Mouse (Mus musculus) embryo, embryonic 9.5 days (tissue): Measurements from ENCODE around the gene Usp7.

Experiments used
- DNase-seq: peaks from one replicate; pipeline ENCODE4 v3.0.0-alpha.2; 2017; ENCODE audit errors: extremely low spot score

Usp7 gene

DNA sequence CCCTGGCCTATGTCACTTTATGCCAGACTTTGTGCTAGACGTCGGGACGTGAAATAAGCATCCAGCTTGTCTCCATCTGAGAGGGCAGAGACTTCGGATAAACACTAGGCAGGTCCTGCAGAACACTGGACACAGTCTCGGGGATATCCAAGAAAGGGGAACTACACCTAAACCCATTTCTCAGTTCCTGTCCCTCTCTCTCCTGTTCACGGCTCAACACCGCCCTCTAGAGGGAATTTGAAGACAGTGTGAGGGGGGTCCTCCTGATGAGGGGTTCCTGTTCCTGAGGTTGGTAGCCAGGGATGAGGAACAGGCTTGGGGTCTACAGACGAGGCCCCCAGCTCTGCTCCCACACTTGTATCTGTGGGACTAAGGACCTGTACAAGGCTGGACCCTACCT is 117.9 kb downstream of the Usp7 start:
- DNase-seq = peak; percentile 81

DNA sequence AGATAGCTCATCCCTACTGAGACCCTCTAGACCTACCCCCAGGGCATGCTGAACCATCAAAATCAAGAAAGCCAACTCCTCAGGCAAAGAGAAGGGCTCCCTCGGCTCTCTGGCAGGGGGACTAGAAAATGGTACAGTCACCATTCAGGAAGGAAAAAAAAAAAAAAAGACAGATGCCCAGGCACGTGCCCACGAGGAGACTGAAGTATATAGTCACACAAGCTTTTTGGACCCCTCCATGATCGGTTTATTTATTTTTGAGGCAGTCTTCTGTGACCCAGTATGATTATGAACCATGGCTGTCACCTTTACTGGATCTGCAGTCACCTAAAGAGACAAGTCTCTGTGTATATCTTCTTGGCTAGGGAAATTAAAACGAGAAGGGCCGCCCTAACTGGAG is 118.8 kb downstream of the Usp7 start:
- no peak for DNase-seq

DNA sequence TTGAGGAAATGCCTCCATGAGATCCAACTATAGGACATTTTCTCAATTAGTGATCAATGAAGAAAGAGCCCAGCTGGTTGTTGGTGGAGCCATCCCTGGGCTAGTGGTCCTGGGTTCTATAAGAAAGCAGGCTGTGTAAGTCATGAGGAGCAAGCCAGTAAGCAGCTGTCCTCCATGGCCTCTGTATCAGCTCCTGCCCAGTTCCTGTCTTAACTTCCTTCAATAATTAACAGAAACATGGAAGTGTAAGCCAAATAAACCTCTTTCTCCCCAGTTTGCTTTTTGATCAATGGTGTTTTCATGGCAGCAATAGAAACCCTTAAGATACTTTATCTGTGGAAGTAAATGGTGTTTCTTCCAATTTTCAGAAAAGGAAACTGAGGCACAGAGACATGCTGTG is 119.3 kb downstream of the Usp7 start:
- DNase-seq = no peak

DNA sequence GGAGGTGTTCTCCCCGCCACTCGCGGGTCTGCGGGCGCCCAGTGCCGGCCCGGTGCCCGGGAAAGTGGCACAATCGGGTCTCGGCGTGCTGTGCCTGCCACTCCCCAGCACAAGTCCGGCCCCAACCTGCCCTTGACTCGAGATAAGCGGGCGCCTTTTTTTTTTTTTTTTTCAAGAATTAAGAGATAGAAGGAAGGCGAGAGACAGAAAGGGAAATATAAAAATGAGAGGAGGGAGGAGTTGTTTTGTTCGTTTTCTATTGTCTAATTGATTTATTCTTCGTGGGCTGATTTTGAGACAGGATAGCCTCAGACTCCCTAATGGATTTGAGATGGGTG is 119.8 kb downstream of the Usp7 start:
- no peak for DNase-seq

DNA sequence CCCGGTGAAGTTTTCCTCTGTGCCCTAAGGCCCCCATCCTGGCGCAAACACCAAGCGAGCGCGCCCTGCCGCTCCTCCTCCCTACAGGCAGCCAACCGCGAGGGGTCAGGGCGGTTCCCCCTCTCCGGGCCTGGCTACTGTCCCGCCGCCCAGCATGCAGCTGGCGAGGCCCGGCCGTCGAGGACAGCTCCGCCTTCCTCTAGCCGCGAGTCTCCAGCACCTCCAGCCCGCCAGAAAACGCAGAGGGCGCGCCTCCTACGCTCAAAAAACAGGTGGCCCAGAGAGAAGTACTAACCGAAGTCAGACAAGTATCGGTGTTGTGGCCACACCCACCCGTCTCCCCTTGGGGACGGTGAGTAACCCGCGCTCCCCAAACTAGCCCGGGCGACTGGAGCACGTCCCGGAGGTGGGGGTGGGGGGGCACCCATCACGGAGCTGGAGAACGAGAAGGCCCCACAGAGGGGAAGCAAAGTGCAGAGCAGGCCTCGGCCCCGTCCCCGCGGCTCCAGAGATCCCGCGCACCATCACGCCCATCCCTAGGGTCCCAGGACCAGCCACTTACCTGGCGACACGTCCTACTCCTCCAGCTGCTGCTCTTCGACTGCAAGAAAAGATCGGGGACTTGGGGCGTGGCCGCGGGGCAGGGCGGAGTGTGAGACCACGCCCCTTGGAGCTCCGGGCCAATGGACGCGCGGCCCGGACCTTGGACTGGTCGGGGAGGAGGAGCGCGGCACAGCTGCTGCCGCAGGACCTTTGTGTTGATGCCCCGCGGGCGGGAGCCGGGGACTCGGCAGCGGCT is 120.4 kb downstream of the Usp7 start, which contains the start of gene Carhsp1:
TSS of gene Carhsp1 (minus strand) at position 605 of the 799 bp plus-strand sequence.
- peak; percentile 94 for DNase-seq

DNA sequence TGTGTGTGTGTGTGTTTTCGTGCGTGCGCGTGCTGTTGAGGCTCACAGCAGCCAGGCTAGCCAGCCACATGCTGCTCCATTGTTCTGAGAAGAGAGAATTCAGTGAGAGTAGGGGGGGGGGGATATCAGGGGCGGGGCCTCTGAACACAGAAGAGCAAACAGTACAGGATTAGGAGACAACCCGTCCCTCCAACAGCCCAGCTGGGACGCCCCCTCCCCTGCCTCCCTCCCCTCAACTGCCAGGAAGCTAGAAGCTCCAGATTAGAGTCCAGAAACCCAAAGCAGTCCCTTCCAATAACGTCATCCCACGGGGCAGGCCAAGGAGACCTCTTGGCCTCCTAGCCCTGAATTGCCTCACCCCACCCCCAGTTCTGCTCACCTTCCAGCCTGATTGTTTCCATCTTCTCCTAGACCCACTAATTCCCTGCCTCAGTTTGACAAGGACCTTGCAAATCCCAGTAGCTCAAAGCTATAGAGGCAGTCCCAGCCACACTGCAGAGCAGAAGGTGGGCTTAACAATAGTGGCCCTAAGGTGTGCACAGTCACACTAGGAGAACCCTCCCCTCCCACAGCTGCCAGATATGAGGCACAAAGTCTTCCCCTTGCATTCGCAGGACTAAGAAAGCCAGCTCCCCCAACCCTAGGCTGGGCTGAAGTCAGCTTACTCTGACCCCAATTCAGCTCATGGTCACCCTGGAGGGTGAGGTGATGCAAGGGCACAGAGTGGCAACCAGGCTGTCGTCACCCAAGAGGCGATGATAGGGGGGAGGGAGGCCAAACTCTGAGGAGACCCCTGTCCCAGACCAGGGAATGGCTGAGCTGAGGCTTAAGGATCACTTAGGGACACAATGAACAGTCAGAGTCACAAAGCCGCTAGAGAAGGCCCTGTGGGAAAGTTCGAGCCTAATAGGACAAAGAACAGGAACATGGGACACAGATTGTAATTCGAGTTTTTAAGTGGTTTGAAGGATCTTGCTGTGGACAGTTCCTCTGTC is 121.8 kb downstream of the Usp7 start:
- peak; percentile 66 for DNase-seq

DNA sequence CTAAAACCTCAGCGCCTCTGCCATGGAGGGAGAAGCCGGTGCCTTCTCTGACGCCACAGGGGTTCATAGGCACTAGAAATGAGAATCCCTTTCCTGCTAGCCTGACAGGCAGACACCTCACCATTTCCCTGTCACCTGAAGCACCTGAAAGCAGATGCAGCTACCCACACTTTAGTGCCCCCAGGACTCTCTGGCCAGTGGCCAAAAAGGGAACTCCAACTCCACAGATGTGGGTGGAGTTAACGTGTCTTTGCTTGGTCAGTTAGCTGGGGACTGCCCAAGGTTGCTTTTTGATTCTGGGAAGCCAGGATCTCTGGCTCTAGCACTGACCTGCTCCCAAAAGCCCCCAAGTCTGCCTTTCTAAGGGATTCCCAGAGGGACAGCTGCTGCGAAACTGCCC is 122.7 kb downstream of the Usp7 start:
- no peak for DNase-seq

DNA sequence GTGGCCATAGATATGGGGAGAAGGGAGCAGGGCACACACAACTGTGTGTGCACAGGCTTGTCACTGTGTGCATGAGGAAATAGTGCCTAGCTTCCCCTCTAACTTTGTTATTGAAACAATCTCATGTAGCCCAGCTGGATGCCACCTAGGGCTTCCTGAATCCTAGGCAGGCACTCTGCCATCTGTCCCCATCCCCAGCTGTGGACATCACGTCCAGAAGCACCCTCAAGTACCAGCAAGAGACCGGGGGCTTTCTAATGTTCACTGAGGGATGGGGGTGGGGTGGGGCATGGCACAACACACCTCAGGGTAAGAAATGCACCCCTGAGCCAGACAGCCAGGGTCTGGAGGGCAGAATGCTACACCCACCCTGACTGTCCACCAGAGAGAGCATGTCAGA is 123.7 kb downstream of the Usp7 start:
- DNase-seq = no peak

DNA sequence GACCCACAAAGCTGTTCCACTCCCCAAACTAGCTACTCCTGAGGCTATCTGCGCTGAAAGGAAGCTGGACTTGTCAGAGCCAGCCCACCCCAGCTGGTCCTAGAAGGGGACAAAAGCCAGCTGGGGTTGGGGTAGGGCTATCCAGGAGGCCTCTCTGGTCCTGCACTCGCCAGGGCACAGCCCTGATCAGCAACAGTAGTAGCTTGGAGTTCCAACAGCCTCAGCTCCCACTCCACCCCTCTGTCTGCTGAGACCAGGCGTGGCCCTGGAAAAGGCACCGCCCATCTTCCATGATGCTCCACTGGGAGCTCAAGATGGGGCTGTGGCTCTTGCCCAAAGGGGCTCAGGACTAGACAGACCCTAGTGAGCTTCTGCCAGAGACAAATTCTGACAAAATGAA is 124.3 kb downstream of the Usp7 start:
- no peak for DNase-seq

DNA sequence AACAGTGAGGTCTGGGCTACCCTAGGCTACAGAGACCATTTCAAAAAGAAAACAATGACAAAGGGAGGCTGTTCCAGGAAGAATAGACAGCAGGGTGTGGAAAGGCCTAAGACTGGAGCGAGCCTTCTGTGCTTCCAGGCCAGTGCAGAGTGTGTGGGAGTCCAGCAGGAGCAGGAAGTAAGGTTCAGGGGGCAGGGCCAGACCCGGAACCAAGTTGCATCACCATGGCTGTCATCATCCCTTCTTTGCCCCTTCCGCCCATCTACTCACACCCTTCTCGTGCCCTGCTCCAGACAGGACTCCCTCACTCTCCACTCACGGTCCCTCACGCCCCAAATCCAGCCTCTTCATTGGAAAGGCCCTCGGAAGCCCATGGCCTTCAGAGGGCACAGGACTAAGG is 124.8 kb downstream of the Usp7 start:
- no peak for DNase-seq

DNA sequence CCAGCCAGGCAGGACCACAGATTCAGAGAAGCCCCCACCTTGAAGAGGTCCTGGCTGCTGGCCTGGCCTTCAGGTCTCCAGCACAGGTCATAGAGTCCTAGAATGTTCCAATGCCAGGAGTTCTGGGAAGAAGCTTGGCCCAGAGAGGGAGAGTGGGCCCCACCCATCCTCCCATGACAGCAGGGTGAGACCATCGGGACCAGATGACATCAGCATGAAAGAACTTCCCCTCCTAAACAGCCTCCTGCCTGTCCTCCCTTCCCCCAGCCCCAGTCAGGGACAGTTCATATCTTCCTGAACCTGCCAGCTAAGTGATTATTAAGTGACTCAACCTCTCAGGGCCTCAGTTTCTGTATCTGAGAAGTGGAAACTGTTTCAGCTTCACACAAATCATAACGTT is 125.7 kb downstream of the Usp7 start:
- DNase-seq = no peak

DNA sequence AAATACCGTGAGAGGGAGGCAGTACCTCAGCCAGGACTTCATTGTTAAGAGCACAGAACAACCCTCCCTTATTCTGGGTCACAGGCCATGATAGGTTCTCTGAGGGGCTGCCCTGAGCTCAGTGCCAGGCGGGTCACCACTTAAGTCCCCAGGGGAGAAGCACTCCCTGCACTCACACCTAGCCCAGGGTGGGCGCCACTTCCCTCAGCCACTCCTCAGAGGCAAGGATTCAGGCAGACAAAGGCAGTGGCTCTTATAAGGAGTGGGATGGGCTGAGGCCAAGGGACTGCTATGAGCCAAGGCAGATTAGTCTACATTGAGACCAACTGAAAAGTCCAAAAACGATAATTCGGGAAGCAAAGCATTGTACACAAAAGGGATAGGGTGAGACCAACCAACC is 126.7 kb downstream of the Usp7 start:
- DNase-seq = no peak

DNA sequence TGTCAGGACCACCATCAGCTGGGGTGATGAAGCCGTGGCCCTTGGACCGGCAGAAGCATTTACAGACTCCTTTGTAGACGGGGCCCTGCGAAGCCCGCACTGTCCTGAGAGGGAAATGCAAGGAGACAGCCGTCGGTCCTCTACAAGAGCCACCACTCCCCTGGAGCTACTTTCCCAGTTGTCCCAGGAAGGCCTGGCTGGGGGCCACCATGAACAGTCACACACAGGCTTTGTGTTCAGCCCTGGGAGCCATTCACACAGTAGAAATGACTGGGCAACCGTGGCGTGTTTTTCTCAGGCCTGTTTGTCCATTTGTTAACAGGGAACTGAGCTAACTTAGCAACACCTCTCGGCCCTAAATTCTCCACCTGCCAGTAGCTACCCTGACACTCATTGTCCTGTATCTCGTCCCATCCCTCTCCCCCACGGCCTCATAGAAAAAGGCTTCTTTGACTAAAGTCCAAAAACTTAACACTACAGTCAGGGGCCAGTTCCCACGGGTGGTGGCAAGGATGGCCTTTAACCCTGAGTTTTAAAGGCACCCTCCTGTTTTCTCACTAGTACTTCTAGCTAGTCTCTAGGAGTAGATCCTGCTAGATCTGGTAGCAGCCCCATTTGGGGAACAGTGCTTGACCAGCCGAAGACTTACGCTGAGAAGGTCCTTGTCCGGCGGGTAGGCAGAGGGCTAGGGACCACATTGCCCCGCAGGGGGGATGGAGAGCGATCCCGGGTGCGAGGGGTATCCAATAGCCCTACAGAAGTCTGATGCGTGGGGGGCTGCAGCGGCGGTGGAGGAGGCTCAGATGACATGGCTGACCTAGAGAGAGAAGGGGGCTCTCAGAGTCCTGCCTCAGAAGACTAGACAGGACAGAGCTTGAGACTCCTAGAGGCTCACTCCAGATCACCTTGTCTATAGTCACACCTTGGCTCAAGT is 128.2 kb downstream of the Usp7 start:
- DNase-seq = no peak

DNA sequence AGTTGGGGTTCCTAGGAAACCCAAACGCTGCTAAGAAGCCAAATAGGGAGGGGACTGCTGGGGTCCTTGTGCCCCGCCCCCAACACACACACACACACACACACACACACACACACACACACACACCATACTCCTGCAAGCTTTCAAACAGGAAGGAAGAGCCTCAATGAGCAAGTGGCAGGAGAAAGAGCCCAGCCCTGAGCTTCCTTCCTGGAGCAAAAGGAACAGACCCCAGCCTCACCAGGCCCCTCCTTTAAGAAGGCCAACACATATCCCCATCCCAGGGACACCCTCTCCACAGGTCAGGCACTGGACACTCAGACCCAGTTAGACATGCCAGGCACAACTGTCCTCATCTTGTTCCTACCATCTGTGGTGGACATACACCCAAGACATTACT is 129.1 kb downstream of the Usp7 start:
- no peak for DNase-seq

DNA sequence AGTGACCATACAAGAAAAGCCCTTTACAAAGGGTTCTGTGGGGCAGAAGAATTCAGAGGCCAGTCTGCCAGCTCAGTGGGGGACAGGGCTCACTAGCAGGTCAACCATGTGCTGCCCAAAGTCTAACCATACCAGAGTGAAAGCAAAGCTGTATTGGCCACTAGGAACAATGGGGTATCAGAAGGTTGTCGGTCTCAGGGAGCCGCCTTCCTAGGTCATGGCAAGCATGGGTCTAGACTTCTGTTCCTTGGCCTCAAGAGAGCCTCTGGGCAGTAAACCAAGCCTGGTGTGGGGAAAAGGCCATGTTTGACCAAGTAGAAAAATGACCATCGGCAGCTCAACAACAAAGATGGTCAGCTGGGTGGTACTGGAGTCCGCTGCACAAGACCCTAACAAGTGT is 133.3 kb downstream of the Usp7 start:
- DNase-seq = no peak

DNA sequence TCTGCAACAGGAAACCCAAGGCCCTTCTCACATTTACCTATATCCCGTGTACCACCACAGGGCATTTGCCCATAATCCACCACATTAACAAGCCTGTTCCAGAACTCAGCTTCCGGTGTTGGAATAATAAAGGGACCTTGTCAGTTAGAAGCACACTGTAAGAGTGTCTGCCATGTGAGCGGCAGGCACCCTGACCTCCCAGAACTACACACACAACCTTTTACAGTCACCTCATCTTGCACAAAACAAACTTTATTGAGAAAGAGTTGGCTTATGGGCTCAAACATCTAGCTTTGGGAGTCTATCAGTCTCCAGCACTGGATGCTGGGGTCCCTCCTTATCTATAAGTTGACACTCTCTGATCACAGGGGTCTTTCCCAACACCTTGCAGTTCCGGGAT is 133.8 kb downstream of the Usp7 start:
- DNase-seq = no peak

DNA sequence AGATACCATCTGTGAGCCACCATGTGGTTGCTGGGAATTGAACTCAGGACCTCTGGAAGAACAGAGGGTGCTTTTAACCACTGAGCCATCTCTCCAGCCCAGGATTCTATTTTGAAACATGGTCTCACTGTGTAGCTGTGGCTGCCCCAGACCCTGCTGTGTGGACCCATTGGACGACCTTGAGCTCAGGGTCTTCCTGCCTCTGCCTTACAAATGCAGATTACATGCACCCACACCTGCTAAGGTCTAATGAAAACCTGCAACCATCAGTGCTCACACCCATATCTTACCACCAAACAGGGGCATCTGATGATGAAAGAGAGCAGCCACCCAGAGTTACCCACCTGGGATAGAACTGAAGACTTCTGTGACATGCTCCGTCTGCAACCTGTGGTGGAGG is 135.9 kb downstream of the Usp7 start:
- no peak for DNase-seq

DNA sequence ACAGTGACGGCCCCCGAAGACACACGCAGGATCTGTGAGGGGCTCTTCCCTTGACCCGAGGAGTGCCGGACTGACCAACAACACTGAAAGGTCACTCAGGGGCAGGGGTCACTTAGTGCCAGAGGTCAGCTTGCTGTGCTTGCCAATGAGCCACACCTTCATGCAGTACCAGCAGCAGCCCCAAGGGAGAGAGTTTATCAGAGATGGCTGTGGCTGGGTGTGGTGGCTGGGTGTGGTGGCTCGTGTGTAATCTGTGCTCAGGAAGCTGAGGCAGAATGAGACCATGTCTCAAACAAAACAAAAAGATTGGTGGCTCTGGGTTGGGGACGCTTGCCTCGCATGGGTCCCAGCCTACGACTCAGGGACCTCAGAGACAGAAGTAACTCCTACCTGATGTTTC is 136.5 kb downstream of the Usp7 start:
- DNase-seq = no peak

DNA sequence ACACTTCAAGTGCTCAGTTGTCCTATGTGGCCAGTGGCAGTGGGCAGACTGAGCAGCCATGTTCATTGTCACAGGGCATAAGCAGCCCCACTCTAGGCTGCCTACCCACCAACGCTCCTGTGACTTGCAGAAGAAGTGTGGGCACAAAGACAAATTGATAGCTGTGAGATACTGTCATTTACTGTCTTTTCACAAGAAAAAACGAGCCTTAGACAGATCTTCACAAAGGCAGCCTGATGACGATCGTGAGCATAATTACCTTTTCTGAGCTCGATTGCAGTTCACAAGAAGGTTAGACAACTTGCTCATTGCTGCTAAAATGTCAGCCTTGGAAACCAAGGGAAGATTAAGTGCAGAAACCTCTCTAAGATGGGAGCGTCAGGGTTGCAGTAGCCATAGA is 137.0 kb downstream of the Usp7 start:
- DNase-seq = no peak

DNA sequence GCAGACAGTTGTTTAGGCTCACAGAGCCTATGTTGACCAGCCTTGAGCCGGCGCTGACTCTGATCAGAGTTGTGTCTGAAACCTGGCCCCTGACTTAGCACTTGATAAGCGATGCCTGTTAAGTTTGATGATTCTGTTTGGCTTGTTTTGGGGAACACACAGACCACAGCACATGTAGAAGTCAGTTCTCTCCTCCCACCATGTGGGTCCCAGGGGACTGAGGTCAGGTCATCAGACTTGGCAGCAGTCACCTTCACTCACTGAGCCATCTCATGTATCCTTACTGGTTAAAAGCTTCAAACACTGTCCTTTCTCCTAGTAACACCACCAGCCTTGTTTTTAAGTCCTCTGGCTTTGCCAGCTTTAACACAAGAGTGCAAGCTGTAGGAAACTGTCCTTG is 142.1 kb downstream of the Usp7 start:
- DNase-seq = no peak

DNA sequence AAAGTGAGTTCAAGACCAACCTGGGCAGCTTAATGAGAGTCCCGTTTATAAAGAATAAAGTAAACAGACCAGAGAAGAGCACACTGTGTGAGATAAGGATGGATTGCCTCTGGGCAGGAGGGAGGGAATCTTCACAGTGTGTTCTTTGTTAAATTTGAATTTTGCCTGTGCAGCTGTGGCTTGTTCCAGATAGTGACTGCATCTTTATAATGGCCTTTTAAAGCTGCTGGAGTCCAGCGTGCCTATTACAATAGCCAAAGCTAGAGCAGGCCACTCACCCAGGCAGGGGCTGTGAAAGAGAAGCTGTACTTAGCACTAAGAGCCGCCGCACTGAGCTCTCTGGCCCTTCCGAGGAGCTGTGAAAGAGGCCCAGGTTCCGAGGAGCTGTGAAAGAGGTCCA is 146.6 kb downstream of the Usp7 start:
- no peak for DNase-seq

DNA sequence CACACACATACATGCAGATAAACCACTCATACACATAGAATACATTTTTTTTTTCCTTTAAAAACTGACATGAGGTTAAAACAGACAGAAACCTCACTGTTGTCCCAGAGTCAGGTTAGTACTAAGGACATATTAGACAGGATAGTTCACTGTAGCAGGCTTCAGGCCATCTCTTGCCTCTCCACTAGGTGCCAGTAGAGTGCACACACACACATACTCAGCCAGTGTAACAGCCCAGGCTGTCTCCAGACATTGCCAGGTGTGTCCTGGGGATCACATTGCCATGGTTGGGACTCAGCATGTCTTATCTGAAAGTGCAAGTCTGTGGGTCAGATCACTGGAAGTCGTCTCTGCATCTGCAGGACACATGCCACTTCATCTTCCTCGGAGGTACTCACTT is 148.3 kb downstream of the Usp7 start:
- DNase-seq = peak; percentile 35
